Mouse (Mus musculus) C2C12 (cell line): ENCODE measurements around the gene Alox12b. TPM values are rescaled to one million over a fixed set of nuclear protein-coding genes. Genes with fewer than 3 reads are reported as not detected.

Experiments
- H3K27me3 ChIP-seq: one replicate; pipeline ENCODE4 v1.6.1; 2011; ENCODE audit not compliant: control insufficient read depth, insufficient read depth, insufficient read length
- H3K36me3 ChIP-seq: one replicate; pipeline ENCODE4 v1.6.1; 2011; ENCODE audit not compliant: control insufficient read depth, insufficient read depth
- H3K4me3 ChIP-seq: one replicate; pipeline ENCODE4 v1.5.1; 2011; ENCODE audit warnings: mild to moderate bottlenecking, control low read depth; ENCODE audit not compliant: poor library complexity, insufficient read depth, severe bottlenecking
- H3K79me2 ChIP-seq: one replicate; pipeline ENCODE4 v1.6.1; 2011; ENCODE audit not compliant: control insufficient read depth, insufficient read depth
- H3K79me3 ChIP-seq: one replicate; pipeline ENCODE4 v1.6.1; 2011; ENCODE audit warnings: low read depth, control low read depth
- H3ac ChIP-seq: one replicate; pipeline ENCODE3; 2011; ENCODE audit warnings: low read depth; ENCODE audit not compliant: control insufficient read depth, insufficient read length
- CEBPB ChIP-seq: IDR thresholded peaks from one replicate; pipeline ENCODE4 v1.6.1; 2011; ENCODE audit warnings: low read depth, mild to moderate bottlenecking, control low read depth, moderate library complexity
- CTCF ChIP-seq: IDR thresholded peaks from one replicate; pipeline ENCODE4 v1.5.1; 2011; ENCODE audit not compliant: control insufficient read depth, insufficient read depth, insufficient read length
- FOSL1 ChIP-seq: IDR thresholded peaks from one replicate; pipeline ENCODE4 v1.8.0; 2011; ENCODE audit warnings: mild to moderate bottlenecking, low read length; ENCODE audit not compliant: poor library complexity, insufficient read depth, severe bottlenecking
- MAX ChIP-seq: IDR thresholded peaks from one replicate; pipeline ENCODE4 v1.6.1; 2011; ENCODE audit warnings: mild to moderate bottlenecking, control low read depth
- MYOD1 ChIP-seq: IDR thresholded peaks from one replicate; pipeline ENCODE4 v1.6.1; 2011; ENCODE audit warnings: low read depth; ENCODE audit not compliant: control insufficient read depth, insufficient read length
- MYOG ChIP-seq: IDR thresholded peaks from one replicate; pipeline ENCODE4 v1.6.1; 2011; ENCODE audit not compliant: control insufficient read depth, insufficient read length; ENCODE audit errors: extremely low read depth
- USF1 ChIP-seq: IDR thresholded peaks from one replicate; pipeline ENCODE4 v1.6.1; 2011; ENCODE audit warnings: low read depth, mild to moderate bottlenecking, control low read depth, moderate library complexity
- polyA plus RNA-seq: library from polyadenylated mRNA; unstranded; fragments of >200 nt; fragmentation: generic; extraction: Trizol; gene quantifications from one replicate; pipeline ENCODE4 v1.2.1, GENCODE M21; 2012; ENCODE audit warnings: missing spikeins

The Alox12b gene
- polyA plus RNA-seq, 1 experiment: not detected

DNA sequence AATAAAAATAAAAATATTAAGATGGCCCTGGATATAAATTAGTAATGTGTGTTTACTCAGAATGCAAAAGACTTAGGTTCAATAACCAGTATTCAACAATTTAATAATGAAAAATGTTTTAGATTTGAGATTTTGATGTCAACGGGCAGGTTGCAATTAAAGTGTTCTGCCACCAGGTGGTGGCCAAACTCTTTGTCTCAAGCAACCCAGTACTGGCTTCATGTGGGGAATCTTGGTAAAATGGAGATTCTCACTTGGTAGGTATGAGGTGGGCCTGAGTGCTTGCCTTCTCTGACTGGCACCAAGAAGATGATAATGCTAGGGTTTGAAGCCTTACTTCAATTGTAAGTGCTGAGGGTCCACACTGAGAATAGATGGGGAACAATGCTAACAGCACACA lies 36.1 kb downstream of the Alox12b start:
- H3K36me3 ChIP-seq: no peaks in the 10 kb centered on the region
- H3K79me2 ChIP-seq: no peaks in the 10 kb centered on the region

DNA sequence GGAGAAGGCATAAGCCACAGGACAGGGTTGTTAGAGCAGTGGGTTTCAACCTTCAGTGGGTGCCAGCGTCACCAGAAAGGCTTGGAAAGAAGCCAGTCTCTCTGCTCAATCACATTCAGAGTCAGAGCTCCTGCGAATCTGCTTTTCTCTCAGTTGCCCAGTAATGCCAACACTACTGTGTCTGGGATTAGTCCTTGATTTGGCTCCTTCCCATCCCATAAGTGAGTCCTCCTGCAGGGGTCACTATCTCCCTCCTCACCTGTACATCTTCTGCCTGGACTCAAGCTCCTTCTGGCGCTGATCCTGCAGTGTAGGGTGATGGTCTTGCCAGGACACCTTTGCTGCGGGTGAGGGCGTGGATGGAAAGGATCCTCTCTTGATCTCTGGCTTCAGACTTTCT lies 40.0 kb downstream of the Alox12b start:
- Histone ChIP-seq H3K79me2 (no peaks in the 10 kb centered on the region), H3K79me3 (no peaks in the 10 kb centered on the region), H3ac (no peak overlapping the region), H3K4me3 (no peak overlapping the region), H3K27me3 (peaks cover 36% of the 10 kb centered on the region), H3K36me3 (no peaks in the 10 kb centered on the region)
- TF ChIP-seq USF1: no peak
- no peak for TF ChIP-seq MYOD1
- no peak for TF ChIP-seq CTCF
- no peak for TF ChIP-seq FOSL1
- TF ChIP-seq MYOG: no peak

More for the DNA sequence above, 36.1 kb downstream of the Alox12b start:
- Histone ChIP-seq H3K79me3 (no peaks in the 10 kb centered on the region), H3K27me3 (peaks cover 36% of the 10 kb centered on the region), H3K4me3 (no peak overlapping the region), H3ac (no peak overlapping the region)
- no peak for TF ChIP-seq MYOG
- TF ChIP-seq CTCF: peak; percentile 16

DNA sequence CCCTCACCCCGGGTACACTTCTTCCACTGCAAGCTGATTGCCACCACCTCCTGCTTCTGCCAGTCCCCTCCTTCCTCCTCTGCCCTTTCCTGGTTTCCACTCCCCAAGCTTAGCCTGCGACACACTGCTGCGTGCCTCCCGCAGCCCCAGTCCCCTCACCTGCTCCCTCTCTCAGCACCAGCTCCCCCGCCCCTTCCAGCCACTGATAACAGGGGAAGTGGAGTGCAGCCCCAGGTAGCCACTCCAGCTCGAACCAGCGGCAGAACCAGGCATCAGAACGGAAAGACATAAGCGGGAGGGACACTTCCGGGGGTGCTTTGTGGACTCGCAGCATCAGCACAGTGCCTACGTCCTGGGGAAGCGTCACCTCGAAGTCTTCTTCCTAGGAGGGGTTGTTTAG lies 40.4 kb downstream of the Alox12b start:
- Histone ChIP-seq H3K36me3 (no peaks in the 10 kb centered on the region), H3K79me2 (no peaks in the 10 kb centered on the region), H3ac (no peak overlapping the region), H3K79me3 (no peaks in the 10 kb centered on the region), H3K4me3 (no peak overlapping the region), H3K27me3 (peaks cover 38% of the 10 kb centered on the region)
- no peak for TF ChIP-seq FOSL1

DNA sequence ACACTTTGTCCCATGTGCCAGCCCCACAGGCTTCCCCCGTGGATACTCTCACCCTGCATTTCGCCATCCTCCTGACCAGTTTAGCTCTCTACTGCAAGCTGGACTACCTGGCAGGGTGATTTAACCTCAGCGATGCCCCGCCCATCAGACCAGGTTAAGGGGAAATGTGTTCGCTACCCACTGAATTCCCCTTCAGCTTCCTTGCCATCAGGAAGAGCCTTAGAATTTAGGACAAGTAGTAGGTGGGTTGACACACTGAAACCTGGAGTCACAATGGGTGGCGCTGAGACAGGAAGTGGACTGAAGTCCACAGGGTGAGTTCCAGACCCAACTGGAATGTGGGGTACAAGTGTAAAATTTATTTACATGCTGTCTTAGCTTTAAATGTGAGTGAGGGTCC lies 41.0 kb downstream of the Alox12b start, which contains the start of gene Alox8:
TSS of gene Alox8 (minus strand) at position 101 of the 400 bp plus-strand sequence.
- Histone ChIP-seq H3K79me2 (no peaks in the 10 kb centered on the region), H3K79me3 (no peaks in the 10 kb centered on the region), H3K27me3 (peaks cover 42% of the 10 kb centered on the region), H3ac (no peak within 1 kb of the TSS), H3K4me3 (no peak within 1 kb of the TSS), H3K36me3 (no peaks in the 10 kb centered on the region)
- TF ChIP-seq CEBPB (no peak), MYOD1 (no peak), MYOG (no peak), CTCF (no peak), FOSL1 (no peak), MAX (no peak), USF1 (no peak)

DNA sequence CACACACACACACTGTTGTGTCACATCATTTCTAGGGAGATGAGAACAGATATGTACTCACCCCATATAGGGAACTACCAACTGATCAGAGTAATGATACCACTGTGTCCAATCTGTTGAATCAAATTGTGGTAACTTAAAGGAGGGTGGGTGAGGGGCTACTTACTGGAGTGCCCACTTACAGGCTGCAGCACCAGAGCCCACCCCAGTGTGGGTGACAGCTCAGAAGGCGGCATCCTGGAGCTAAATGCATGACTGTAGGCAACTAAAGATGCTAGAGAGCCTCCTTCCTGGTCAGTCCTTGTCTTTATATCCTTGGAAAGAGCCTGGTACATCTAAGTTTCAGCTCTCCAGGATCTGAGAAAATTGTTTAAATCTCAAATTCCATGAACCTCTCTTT lies 42.5 kb downstream of the Alox12b start:
- TF ChIP-seq USF1: no peak
- no peak for TF ChIP-seq FOSL1
- no peak for TF ChIP-seq CTCF
- TF ChIP-seq MYOD1: no peak
- TF ChIP-seq MYOG: no peak
- TF ChIP-seq MAX: no peak
- no peak for TF ChIP-seq CEBPB
- Histone ChIP-seq H3K4me3 (no peak overlapping the region), H3K36me3 (no peaks in the 10 kb centered on the region), H3K79me2 (no peaks in the 10 kb centered on the region), H3ac (no peak overlapping the region), H3K27me3 (peaks cover 45% of the 10 kb centered on the region), H3K79me3 (no peaks in the 10 kb centered on the region)

DNA sequence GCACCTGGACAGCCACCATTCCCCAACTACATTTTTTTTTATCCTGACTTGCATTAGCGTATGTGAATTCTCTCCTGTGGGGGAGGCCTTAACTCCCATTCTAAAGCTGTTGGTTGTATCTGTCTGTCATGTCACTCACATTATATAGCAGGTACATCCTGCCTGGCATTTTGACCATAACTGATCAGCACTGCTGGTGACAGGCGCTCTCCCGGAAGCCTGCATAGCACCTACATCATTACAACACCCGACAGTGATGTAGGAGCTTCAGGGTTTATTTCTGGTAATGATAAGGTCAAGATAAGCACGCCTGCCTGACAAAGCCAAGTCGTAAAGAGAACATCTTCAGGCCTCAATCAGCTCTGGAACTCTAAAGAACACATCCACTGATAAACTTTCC lies 43.4 kb downstream of the Alox12b start:
- Histone ChIP-seq H3K4me3 (no peak overlapping the region), H3K27me3 (peaks cover 45% of the 10 kb centered on the region), H3K36me3 (no peaks in the 10 kb centered on the region), H3ac (no peak overlapping the region), H3K79me3 (no peaks in the 10 kb centered on the region), H3K79me2 (no peaks in the 10 kb centered on the region)
- TF ChIP-seq MAX (no peak), CEBPB (no peak), USF1 (no peak), FOSL1 (no peak), MYOD1 (no peak), MYOG (no peak), CTCF (no peak)
